Mouse (Mus musculus) CH12.LX (cell line): Measurements from ENCODE around the gene Kcnip3. TPM values are rescaled to one million over a fixed set of nuclear protein-coding genes. Genes with fewer than 3 reads are reported as not detected.

Experiments used
- DNase-seq: peaks from one replicate; pipeline ENCODE4 v3.0.0-alpha.2; 2013; ENCODE audit errors: extremely low read depth
- H3K27ac ChIP-seq: 2 replicates; pipeline ENCODE4 v1.5.1; 2012; ENCODE audit warnings: low read depth, mild to moderate bottlenecking, control low read depth, moderate library complexity; ENCODE audit not compliant: insufficient read depth
- H3K27me3 ChIP-seq: replicated peaks from 2 replicates; pipeline ENCODE3; 2012; ENCODE audit warnings: inconsistent platforms
- H3K36me3 ChIP-seq, 2 experiments: replicated peaks in 1 of 2; 2 replicates each; pipeline versions ENCODE3 to v1.6.1; 2012; ENCODE audit warnings: inconsistent platforms in 1 of 2, low read length in 1 of 2, mild to moderate bottlenecking in 1 of 2, mixed read lengths in 1 of 2, moderate library complexity in 1 of 2; ENCODE audit not compliant: control insufficient read depth in 1 of 2, insufficient read depth in 1 of 2
- H3K4me1 ChIP-seq, 2 experiments: 2 replicates each; pipeline ENCODE4 v1.6.1; 2012; ENCODE audit warnings: inconsistent platforms in 1 of 2, moderate library complexity in 1 of 2; ENCODE audit not compliant: insufficient read depth in 2 of 2, control insufficient read depth in 1 of 2
- H3K4me2 ChIP-seq: 2 replicates; pipeline ENCODE4 v1.6.1; 2012; ENCODE audit warnings: low read depth, mild to moderate bottlenecking, control low read depth; ENCODE audit not compliant: poor library complexity, insufficient read depth, severe bottlenecking
- H3K4me3 ChIP-seq, 3 experiments: fragments of 150-350 bp in 1 of 3; sonication (generic) in 1 of 3; replicated peaks in 1 of 3; 2 replicates each; pipeline versions ENCODE3 to v1.5.1; 2011 to 2012; ENCODE audit warnings: low read depth in 2 of 3, low read length in 2 of 3, mild to moderate bottlenecking in 2 of 3, moderate library complexity in 2 of 3, control low read depth in 1 of 3, improper control_type of control experiment in 1 of 3, inconsistent platforms in 1 of 3, mixed read lengths in 1 of 3; ENCODE audit not compliant: poor library complexity in 1 of 3
- H3K79me2 ChIP-seq: replicated peaks from 2 replicates; pipeline ENCODE4 v1.6.1; 2012; ENCODE audit warnings: mild to moderate bottlenecking, moderate library complexity; ENCODE audit not compliant: control insufficient read depth, poor library complexity, insufficient read depth, severe bottlenecking; ENCODE audit errors: extremely low read depth
- H3K9ac ChIP-seq: 2 replicates; pipeline ENCODE4 v1.6.1; 2012; ENCODE audit warnings: low read depth, mild to moderate bottlenecking, control low read depth, moderate library complexity; ENCODE audit not compliant: insufficient read depth
- H3K9me3 ChIP-seq: replicated peaks from 2 replicates; pipeline ENCODE3; 2012; ENCODE audit warnings: low read length, inconsistent platforms, mixed read lengths
- CHD1 ChIP-seq: IDR thresholded peaks from 2 replicates; pipeline ENCODE4 v1.6.1; 2012; ENCODE audit warnings: low read depth, low read length, improper control_type of control experiment, inconsistent platforms
- EP300 ChIP-seq: IDR thresholded peaks from 2 replicates; pipeline ENCODE4 v1.6.1; 2011; ENCODE audit warnings: low read length, improper control_type of control experiment
- ETS1 ChIP-seq: conservative IDR thresholded peaks from 2 replicates; pipeline ENCODE4 v1.6.1; 2012; ENCODE audit warnings: low read depth, mild to moderate bottlenecking, inconsistent platforms, low read length, improper control_type of control experiment, moderate library complexity
- JUN ChIP-seq: IDR thresholded peaks from 2 replicates; pipeline ENCODE4 v1.6.1; 2011; ENCODE audit warnings: low read depth, mild to moderate bottlenecking, low read length, improper control_type of control experiment, moderate library complexity; ENCODE audit not compliant: insufficient read depth
- JUND ChIP-seq: conservative IDR thresholded peaks from 2 replicates; pipeline ENCODE4 v1.6.1; 2011; ENCODE audit warnings: low read depth, low read length, improper control_type of control experiment
- MAX ChIP-seq: IDR thresholded peaks from 2 replicates; pipeline ENCODE4 v1.6.1; 2011; ENCODE audit warnings: low read length, improper control_type of control experiment
- MAZ ChIP-seq: IDR thresholded peaks from 2 replicates; pipeline ENCODE4 v1.6.1; 2012; ENCODE audit warnings: low read depth, mild to moderate bottlenecking, inconsistent platforms, low read length, improper control_type of control experiment, moderate library complexity
- MEF2A ChIP-seq: IDR thresholded peaks from 2 replicates; pipeline ENCODE4 v1.6.1; 2014; ENCODE audit warnings: low read depth, mild to moderate bottlenecking, inconsistent platforms, low read length, improper control_type of control experiment, borderline replicate concordance
- NELFE ChIP-seq: IDR thresholded peaks from 2 replicates; pipeline ENCODE4 v1.6.1; 2011; ENCODE audit warnings: low read depth, low read length, improper control_type of control experiment
- NRF1 ChIP-seq: IDR thresholded peaks from 2 replicates; pipeline ENCODE4 v1.6.1; 2014; ENCODE audit warnings: low read depth, mild to moderate bottlenecking, inconsistent platforms, low read length, improper control_type of control experiment, moderate library complexity
- PAX5 ChIP-seq: IDR thresholded peaks from 2 replicates; pipeline ENCODE4 v1.6.1; 2012; ENCODE audit warnings: low read length, inconsistent platforms, mixed read lengths
- POLR2AphosphoS2 ChIP-seq: IDR thresholded peaks from 2 replicates; pipeline ENCODE4 v1.6.1; 2011; ENCODE audit warnings: low read depth, low read length, improper control_type of control experiment
- RAD21 ChIP-seq: IDR thresholded peaks from 2 replicates; pipeline ENCODE4 v1.6.1; 2011; ENCODE audit warnings: low read depth, mild to moderate bottlenecking, low read length, improper control_type of control experiment, moderate library complexity
- RCOR1 ChIP-seq: conservative IDR thresholded peaks from 2 replicates; pipeline ENCODE4 v1.6.1; 2012; ENCODE audit warnings: low read depth, mild to moderate bottlenecking, inconsistent platforms, low read length, improper control_type of control experiment
- SMC3 ChIP-seq: IDR thresholded peaks from 2 replicates; pipeline ENCODE4 v1.6.1; 2011; ENCODE audit warnings: low read depth, low read length, improper control_type of control experiment
- TCF12 ChIP-seq: IDR thresholded peaks from 2 replicates; pipeline ENCODE4 v1.6.1; 2014; ENCODE audit warnings: low read depth, mild to moderate bottlenecking, inconsistent platforms, low read length, improper control_type of control experiment
- UBTF ChIP-seq: IDR thresholded peaks from 2 replicates; pipeline ENCODE4 v1.6.1; 2012; ENCODE audit warnings: low read depth, mild to moderate bottlenecking, inconsistent platforms, low read length, improper control_type of control experiment, moderate library complexity
- USF2 ChIP-seq: conservative IDR thresholded peaks from 2 replicates; pipeline ENCODE4 v1.6.1; 2011; ENCODE audit warnings: low read depth, low read length, improper control_type of control experiment
- dilution Hi-C: fragments of 300-500 bp; cut with MboI; formaldehyde crosslinking; loops from 2 replicates; pipeline ENCODE4 v1.14.3; 2020; ENCODE audit warnings: low sequenced_read_pairs; ENCODE audit not compliant: extremely low pct_unique_long_range_greater_than_20kb, extremely low pct_ligation_motif_present
- in situ Hi-C: fragments of 300-500 bp; cut with MboI; formaldehyde crosslinking; loops from 3 replicates; pipeline ENCODE4 v1.14.3; 2019; ENCODE audit warnings: low sequenced_read_pairs, low pct_ligation_motif_present, low pct_unique_long_range_greater_than_20kb, mixed read lengths
- polyA plus RNA-seq: library from polyadenylated mRNA; unstranded; fragments of >175 nt; gene quantifications from 2 replicates; pipeline ENCODE4 v1.2.1, GENCODE M21; 2012; ENCODE audit warnings: low read depth; ENCODE audit not compliant: insufficient read length
- total RNA-seq, 2 experiments: library from RNA; depleted of rRNA; stranded (reverse); fragments of 300-350 nt in 1 of 2; fragments of >200 nt in 1 of 2; gene quantifications; 2 replicates each; pipeline ENCODE4 v1.2.3; 2012 to 2014

Gene Kcnip3
- total and polyA plus RNA-seq, 3 experiments: not detected

DNA sequence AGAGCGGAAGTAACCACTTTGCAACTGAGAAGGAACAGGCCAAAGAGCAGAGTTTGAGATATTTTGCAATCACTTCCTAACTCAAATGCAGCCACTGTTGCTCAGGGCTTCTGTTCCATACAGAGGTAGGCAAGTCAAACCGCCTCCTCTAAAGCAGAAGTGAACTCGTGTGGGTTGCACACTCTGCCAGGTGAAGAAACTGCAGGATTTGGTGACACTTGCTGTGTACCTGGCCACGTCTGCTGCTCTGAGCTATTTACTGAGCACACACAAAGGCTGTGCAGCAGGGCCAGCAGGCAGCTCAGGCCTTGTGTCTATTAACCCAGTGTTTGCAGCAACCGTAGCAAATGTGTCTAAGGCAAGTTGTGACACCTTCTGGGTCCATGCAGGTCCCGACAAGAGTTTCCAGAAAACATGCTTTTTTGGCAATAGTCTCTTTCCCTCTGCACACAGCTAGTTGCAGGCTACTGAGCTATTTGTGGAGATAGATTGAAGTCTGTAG, 15.7 kb downstream of the Kcnip3 start:
- no peaks in the 10 kb centered on the region for H3K36me3 ChIP-seq
- H3K4me2 ChIP-seq: no peak overlapping the region
- no peaks in the 10 kb centered on the region for H3K79me2 ChIP-seq
- peaks cover 98% of the 10 kb centered on the region for H3K27me3 ChIP-seq
- no peak overlapping the region for H3K4me3 ChIP-seq
- dilution Hi-C loops (no loop called here), in situ Hi-C loops (loop anchor here (5.0 kb wide), 1 partner anchor 51 kb away; no protein-coding TSS in a partner anchor)
- H3K9ac ChIP-seq: no peak overlapping the region
- no peaks in the 10 kb centered on the region for H3K9me3 ChIP-seq
- no peak for TF ChIP-seq POLR2AphosphoS2
- no peak for TF ChIP-seq RCOR1
- no peak for TF ChIP-seq JUN
- TF ChIP-seq SMC3: no peak
- TF ChIP-seq PAX5: no peak
- no peak for TF ChIP-seq MAX
- no peak for TF ChIP-seq USF2
- no peak for TF ChIP-seq TCF12
- TF ChIP-seq NELFE: no peak
- no peak for TF ChIP-seq CHD1
- TF ChIP-seq NRF1: no peak
- no peak for TF ChIP-seq UBTF
- no peak for TF ChIP-seq JUND
- TF ChIP-seq MAZ: no peak
- no peak for TF ChIP-seq ETS1
- no peak for TF ChIP-seq EP300
- TF ChIP-seq RAD21: no peak
- H3K27ac ChIP-seq: no peak overlapping the region
- H3K4me1 ChIP-seq: peaks cover 0 to 13% of the 10 kb centered on the region in 2 experiments; a peak in 3 of 4 replicates
- no peak for DNase-seq

DNA sequence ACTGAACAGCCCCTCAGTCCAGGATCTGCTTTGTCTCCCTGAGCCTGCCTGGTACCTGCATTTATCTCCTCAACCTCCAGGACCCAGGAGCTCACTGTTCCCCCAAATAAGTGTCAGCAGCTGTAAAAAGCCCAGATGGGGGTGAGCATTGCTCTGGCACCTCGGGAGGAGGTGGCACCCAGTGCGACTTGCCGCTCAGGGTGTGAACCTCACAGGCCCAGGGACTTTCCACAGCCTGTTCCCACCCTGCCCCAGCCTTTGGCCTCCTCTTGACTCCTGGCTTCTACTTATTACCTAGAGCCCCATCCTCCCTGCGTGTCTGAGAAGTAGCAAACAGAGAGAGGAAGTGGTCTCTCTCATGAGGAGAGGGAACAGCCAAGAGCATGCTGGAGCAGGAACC, 16.7 kb downstream of the Kcnip3 start:
- dilution Hi-C loops: no loop called here
- peaks cover 0 to 13% of the 10 kb centered on the region in 2 experiments; a peak in 3 of 4 replicates for H3K4me1 ChIP-seq
- H3K4me2 ChIP-seq: no peak overlapping the region
- in situ Hi-C loops: loop anchor here (5.0 kb wide), 1 partner anchor 52 kb away; no protein-coding TSS in a partner anchor
- no peaks in the 10 kb centered on the region for H3K36me3 ChIP-seq
- H3K9me3 ChIP-seq: no peaks in the 10 kb centered on the region
- H3K9ac ChIP-seq: no peak overlapping the region
- no peak for TF ChIP-seq MEF2A
- TF ChIP-seq CHD1: no peak
- no peak for TF ChIP-seq POLR2AphosphoS2
- no peak for DNase-seq
- H3K27ac ChIP-seq: no peak overlapping the region
- H3K79me2 ChIP-seq: no peaks in the 10 kb centered on the region
- H3K27me3 ChIP-seq: peaks cover 97% of the 10 kb centered on the region
- H3K4me3 ChIP-seq: no peak overlapping the region
